Mouse (Mus musculus) 416B (cell line): Measurements from ENCODE around the gene Gstm1.

Source experiments
- DNase-seq: peaks from one replicate; pipeline ENCODE4 v3.0.0; 2011; ENCODE audit warnings: low read depth

Gene Gstm1

DNA sequence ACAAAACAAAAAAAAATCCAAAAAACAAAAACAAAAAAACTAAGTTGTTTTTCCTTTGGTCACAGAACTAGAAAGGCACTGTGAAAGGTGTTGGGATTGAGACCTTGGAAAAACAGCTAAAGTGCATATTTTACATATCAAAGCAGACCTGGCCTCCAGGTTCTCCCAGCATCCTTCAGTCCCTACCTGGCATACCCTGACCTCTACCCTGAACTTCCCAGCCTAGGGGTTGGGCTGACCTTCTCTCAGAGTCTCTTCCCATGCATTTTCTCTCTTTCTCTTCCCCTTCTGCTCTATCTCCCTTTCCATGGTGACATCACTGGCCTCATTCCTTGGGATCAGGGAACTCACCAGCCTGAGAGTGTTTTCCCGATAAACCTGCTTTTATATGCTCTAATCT is 52.2 kb downstream of the Gstm1 start:
- DNase-seq, result no peak

- peak; percentile 79 for DNase-seq
These were observed 53.0 kb downstream of the Gstm1 start for GRCm38 (mm10) chr3:107964656-107965308.

- DNase-seq, result no peak
These were observed 53.7 kb downstream of the Gstm1 start for GRCm38 (mm10) chr3:107964026-107964425.
